Comparison of ENCODE assay signal across 24 mouse cellular contexts in genomic region chr2:172966480-172966879, GRCm38 (mm10). TPM values are rescaled to one million over a fixed set of nuclear protein-coding genes. Genes with fewer than 3 reads are reported as not detected.
A peak's percentile ranks its signal among the peaks of the same experiment; 100 is the strongest.
DNase-seq lines count a peak whose midpoint lies in the region; ATAC-seq lines count a peak whose summit lies in the region.
"Had no signal": no experiment of that assay in that cellular context is flagged by ENCODE, and none has a peak within 500 bp of the region (broad histone marks: within the 10 kb centered on the region; RNA-seq: fewer than 3 reads in every experiment).

No protein-coding gene starts in this region.

- WGBS in liver, embryonic 12.5 days (ENCODE audit: insufficient replicate concordance) = 56% methylated on average over 5 of the region's 5 CpGs

- H3K4me1 ChIP-seq in liver, embryonic 12.5 days = no peaks in the 10 kb centered on the region
- H3K4me1 ChIP-seq: midbrain, embryonic 15.5 days had no signal

- no peaks in the 10 kb centered on the region for H3K36me3 ChIP-seq in liver, embryonic 12.5 days
- H3K36me3 ChIP-seq: heart, embryonic 15.5 days; intestine, embryonic 15.5 days; midbrain, embryonic 15.5 days had no signal

- H3K9me3 ChIP-seq in liver, embryonic 12.5 days (replicated peaks) = no peaks in the 10 kb centered on the region
- H3K9me3 ChIP-seq: heart, embryonic 15.5 days; intestine, embryonic 15.5 days; midbrain, embryonic 15.5 days had no signal

- peak; percentile 95 for ATAC-seq in activated CD4-positive, CD25-positive, alpha-beta regulatory T cell, adult 4 months
- peak; percentile 89 for ATAC-seq in megakaryocyte, adult 5-6 weeks (ENCODE audit: poor library complexity, severe bottlenecking)
- no peak for ATAC-seq in liver, embryonic 12.5 days
- ATAC-seq: intestine, embryonic 15.5 days; midbrain, embryonic 15.5 days had no signal

- H3K4me3 ChIP-seq in liver, embryonic 12.5 days = no peak overlapping the region
- H3K4me3 ChIP-seq: heart, embryonic 15.5 days; intestine, embryonic 15.5 days; left cerebral cortex, adult 2 months; midbrain, embryonic 15.5 days; myocyte had no signal

- peak; percentile 21 for DNase-seq in 416B (ENCODE audit: low read depth)
- DNase-seq in B cell, adult 2 months = peak; percentile 12 to 17
- DNase-seq in heart, adult 8-10 months (ENCODE audit: low spot score) = no peak
- no peak for DNase-seq in cerebellum, adult 9-10 months
- DNase-seq: adrenal gland, postnatal 14 days; cerebellum, adult 8-10 months; gastrocnemius, postnatal 25 days; heart, postnatal 36 days; kidney, adult 9 months; kidney, postnatal 14 days; lung, embryonic 14.5 days; right cerebral cortex, adult 18-20 months had no signal

- no peak overlapping the region for H3K4me2 ChIP-seq in liver, embryonic 12.5 days
- H3K4me2 ChIP-seq: heart, embryonic 15.5 days; hindbrain, embryonic 14.5 days; intestine, embryonic 15.5 days; lung, embryonic 14.5 days; midbrain, embryonic 15.5 days had no signal

- no peak overlapping the region for H3K27ac ChIP-seq in liver, embryonic 12.5 days
- H3K27ac ChIP-seq: heart, embryonic 15.5 days; hindbrain, embryonic 14.5 days; intestine, embryonic 15.5 days; left cerebral cortex, adult 2 months; liver, embryonic 14.5 days; midbrain, embryonic 15.5 days had no signal

- H3K9ac ChIP-seq in liver, embryonic 12.5 days = no peak overlapping the region
- H3K9ac ChIP-seq: heart, embryonic 15.5 days; hindbrain, embryonic 14.5 days; intestine, embryonic 15.5 days; liver, embryonic 14.5 days; lung, embryonic 14.5 days; midbrain, embryonic 15.5 days had no signal

- H3K27me3 ChIP-seq in liver, embryonic 12.5 days (replicated peaks) = no peaks in the 10 kb centered on the region
- H3K27me3 ChIP-seq: heart, embryonic 15.5 days; intestine, embryonic 15.5 days; midbrain, embryonic 15.5 days had no signal

RNA-seq across cellular contexts. Expression of gene Spo11, which starts 11.0 kb away (rescaled TPM):
- polyA plus RNA-seq in activated CD4-positive, CD25-positive, alpha-beta regulatory T cell, adult 4 months (2017; shearing (Covaris generic)) = 1 to 10 TPM; 3.5 to 5.2 TPM
- 0.64 and 1.0 TPM in 2 replicates for total RNA-seq in megakaryocyte, adult 5-6 weeks (2015)
- total RNA-seq in megakaryocyte, adult 5-6 weeks (2017) = 0.04 TPM in 1 of 2 replicates, not detected in the other
- total RNA-seq in heart, adult 8-10 months (2022) = not detected
- 0.10 TPM in 1 of 2 replicates, not detected in the other for polyA plus RNA-seq in liver, embryonic 12.5 days (2016; fragmentation: Nextera tagmentation; extraction: Ambion mirVana)
- total RNA-seq: adrenal gland, postnatal 14 days; gastrocnemius, postnatal 25 days; heart, postnatal 36 days; MEL had no signal
- polyA plus RNA-seq: heart, embryonic 15.5 days; myocyte had no signal

RNA-seq across cellular contexts. Expression of gene Bmp7, which starts 26.4 kb away (rescaled TPM):
- polyA plus RNA-seq in activated CD4-positive, CD25-positive, alpha-beta regulatory T cell, adult 4 months (2017; shearing (Covaris generic)) = 10 to 100 TPM; 11.5 to 17.0 TPM
- 0.43 TPM in 1 of 2 replicates, not detected in the other for total RNA-seq in megakaryocyte, adult 5-6 weeks (2015)
- total RNA-seq in megakaryocyte, adult 5-6 weeks (2017) = 0.04 and 0.37 TPM in 2 replicates
- total RNA-seq in heart, adult 8-10 months (2022) = 1 to 10 TPM in 1 of 4 experiments, under 1 TPM in 3; 0.59 to 1.4 (median 0.74) TPM
- polyA plus RNA-seq in liver, embryonic 12.5 days (2016; fragmentation: Nextera tagmentation; extraction: Ambion mirVana) = 3.3 and 4.4 TPM in 2 replicates
- total RNA-seq: megakaryocyte-erythroid progenitor cell, adult 5-6 weeks; MEL had no signal
- polyA plus RNA-seq: myocyte had no signal

RNA-seq across cellular contexts. Expression of gene Rae1, which starts 33.4 kb away (rescaled TPM):
- 10 to 100 TPM; 54.5 to 63.6 TPM for polyA plus RNA-seq in activated CD4-positive, CD25-positive, alpha-beta regulatory T cell, adult 4 months (2017; shearing (Covaris generic))
- 53.2 and 72.9 TPM in 2 replicates for total RNA-seq in megakaryocyte, adult 5-6 weeks (2015)
- 42.4 and 54.3 TPM in 2 replicates for total RNA-seq in megakaryocyte, adult 5-6 weeks (2017)
- total RNA-seq in heart, adult 8-10 months (2022) = 10 to 100 TPM; 20.2 to 24.8 (median 23.0) TPM
- 117 and 119 TPM in 2 replicates for polyA plus RNA-seq in liver, embryonic 12.5 days (2016; fragmentation: Nextera tagmentation; extraction: Ambion mirVana)

RNA-seq across cellular contexts. Expression of gene Rbm38, which starts 53.8 kb away (rescaled TPM):
- 100 to 1,000 TPM; 154 to 186 TPM for polyA plus RNA-seq in activated CD4-positive, CD25-positive, alpha-beta regulatory T cell, adult 4 months (2017; shearing (Covaris generic))
- total RNA-seq in megakaryocyte, adult 5-6 weeks (2015) = 124 and 143 TPM in 2 replicates
- 43.2 and 59.0 TPM in 2 replicates for total RNA-seq in megakaryocyte, adult 5-6 weeks (2017)
- 100 to 1,000 TPM; 143 to 197 (median 166) TPM for total RNA-seq in heart, adult 8-10 months (2022)
- 305 and 313 TPM in 2 replicates for polyA plus RNA-seq in liver, embryonic 12.5 days (2016; fragmentation: Nextera tagmentation; extraction: Ambion mirVana)

Comparison
In these comparisons a context has a peak if more than half of its experiments do, and no peak if none do; other contexts are left out.
1. DNase-seq: peak in 416B (single experiment) and B cell, adult 2 months (2 of 2); none in heart, adult 8-10 months (single experiment) and cerebellum, adult 9-10 months (single experiment).